Mouse (Mus musculus) megakaryocyte, embryonic 14.5 days (primary cell): Measurements from ENCODE around the gene Fry.

Experiments
- FLI1 ChIP-seq: IDR thresholded peaks from 2 replicates; pipeline ENCODE4 v1.6.1; 2012; ENCODE audit warnings: low read length, inconsistent platforms, mixed read lengths
- GATA1 ChIP-seq: IDR thresholded peaks from 3 replicates; pipeline ENCODE4 v1.6.1; 2012; ENCODE audit warnings: mixed read lengths, low read length, inconsistent platforms, borderline replicate concordance

DNA sequence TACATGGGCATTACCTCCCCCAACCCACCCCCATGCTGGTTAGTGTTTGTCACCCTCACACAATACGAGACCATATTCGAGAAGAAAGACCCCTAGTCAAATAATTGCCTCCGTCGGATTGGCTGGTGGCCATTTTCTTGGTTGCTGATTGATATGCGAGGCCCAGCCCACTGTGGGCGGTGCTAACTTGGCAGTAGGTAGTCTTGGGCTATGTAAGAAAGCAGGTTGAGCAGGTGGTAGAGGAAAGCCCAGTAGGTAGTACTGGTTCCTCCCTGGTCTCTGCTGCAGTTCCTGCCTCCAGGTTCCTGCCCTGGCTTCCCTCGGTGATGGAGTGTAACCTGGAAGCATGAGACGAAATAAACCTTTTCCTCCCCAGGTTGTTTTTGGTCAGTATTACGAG lies 153.7 kb downstream of the Fry start:
- TF ChIP-seq FLI1 (no peak), GATA1 (no peak)
